Mouse (Mus musculus) right cerebral cortex, postnatal 14 days (tissue): Measurements from ENCODE around the gene Slc16a6.

Experiments used
- DNase-seq: peaks from one replicate; pipeline ENCODE4 v3.0.0; 2022

Slc16a6 gene

GRCm38 (mm10) chr11:109410197-109410980, 63.0 kb downstream of the Slc16a6 start:
- no peak for DNase-seq

GRCm38 (mm10) chr11:109406431-109406830, 67.0 kb downstream of the Slc16a6 start:
- DNase-seq: no peak
